Mouse (Mus musculus): ENCODE measurements around the gene Clic1. TPM values are rescaled to one million over a fixed set of nuclear protein-coding genes. Genes with fewer than 3 reads are reported as not detected.

Gene Clic1
- polyA plus RNA-seq, 1 experiment from 2014 or later: 359 TPM

- Histone ChIP-seq H3K4me3 (ENCODE audit: inconsistent target) (no peak overlapping the region), H3K27ac (no peak overlapping the region), H3K36me3 (ENCODE audit: inconsistent target) (peaks cover 45% of the 10 kb centered on the region), H3K79me2 (ENCODE audit: inconsistent target) (peaks cover 13% of the 10 kb centered on the region; the same call in 1 of the 2 replicates)
- 92% methylated on average over 14 of the region's 14 CpGs for WGBS (ENCODE audit: missing documents)
These were observed 42.8 kb downstream of the Clic1 start for GRCm38 (mm10) chr17:35092403-35093198.

DNA sequence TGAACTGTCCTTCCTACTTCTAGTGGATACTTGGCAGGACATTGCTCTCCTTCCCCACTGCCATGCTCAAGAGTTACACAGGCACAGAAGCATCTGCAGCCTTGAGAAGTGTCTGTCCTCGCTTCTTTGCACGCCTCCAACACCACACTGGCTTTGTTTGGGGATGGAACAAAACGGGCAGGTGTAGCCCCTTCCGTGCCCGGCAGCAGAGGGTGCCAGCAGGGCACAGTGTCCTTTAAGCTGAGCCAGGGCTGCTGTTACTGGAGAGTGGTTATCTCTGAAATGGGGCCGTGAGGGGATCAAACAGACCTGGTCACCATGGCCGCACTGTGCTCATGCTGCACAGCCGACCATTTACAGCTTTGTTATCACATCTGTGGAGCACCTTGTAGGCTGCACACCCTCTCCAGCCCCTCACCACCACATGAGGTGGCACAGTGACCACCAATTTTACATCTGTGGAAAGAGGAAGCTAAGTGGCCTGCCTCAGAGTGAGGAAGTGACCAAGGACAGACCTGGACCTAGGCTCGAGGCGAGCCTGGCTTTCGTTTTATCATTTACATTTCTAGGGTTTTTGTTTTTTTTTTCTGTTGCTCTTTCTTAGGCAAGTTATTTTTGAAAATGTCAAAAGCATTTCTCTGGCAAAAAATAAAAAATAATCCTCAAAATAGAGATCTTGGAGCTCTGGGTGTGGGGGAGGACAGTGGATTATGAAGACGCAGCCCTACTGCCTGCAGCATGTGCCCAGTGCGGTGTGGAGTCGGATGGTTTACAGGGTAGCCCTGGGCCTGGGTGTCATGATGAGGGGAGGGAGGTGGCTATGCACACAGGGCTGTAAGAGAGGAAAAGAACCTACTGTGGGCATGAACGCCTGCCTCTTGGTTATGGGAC, 45.0 kb downstream of the Clic1 start:
- peaks cover 65% of the 10 kb centered on the region for H3K36me3 ChIP-seq (ENCODE audit: inconsistent target)
- 83% methylated on average over 15 of the region's 15 CpGs for WGBS (ENCODE audit: missing documents)
- no peak overlapping the region for H3K4me3 ChIP-seq (ENCODE audit: inconsistent target)

DNA sequence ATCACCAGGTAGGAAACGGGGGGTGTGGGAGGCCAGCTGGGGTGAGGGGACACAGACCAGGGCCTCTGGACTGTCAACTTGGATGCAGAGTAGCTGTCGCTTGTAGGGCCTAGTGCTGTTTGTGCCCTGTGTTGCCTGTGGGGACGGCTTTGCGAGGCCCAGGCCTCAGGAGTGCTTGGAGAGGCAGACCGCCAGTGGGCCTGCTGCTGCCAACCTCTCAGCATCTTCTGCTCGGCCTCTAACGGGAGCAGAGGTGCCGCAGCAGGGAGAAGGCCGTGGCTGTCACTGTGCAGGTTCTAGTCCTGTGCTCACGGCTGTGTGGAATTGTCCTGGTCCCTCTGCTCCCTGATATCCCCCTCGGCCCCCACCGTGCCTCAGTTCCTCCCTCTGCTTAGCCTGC, 46.8 kb downstream of the Clic1 start:
- no peak overlapping the region for H3K27ac ChIP-seq
- WGBS (ENCODE audit: missing documents): 96% methylated on average over 12 of the region's 12 CpGs
- no peak overlapping the region for H3K4me3 ChIP-seq (ENCODE audit: inconsistent target)
- H3K36me3 ChIP-seq (ENCODE audit: inconsistent target): peaks cover 78% of the 10 kb centered on the region
- H3K79me2 ChIP-seq (ENCODE audit: inconsistent target): no peaks in the 10 kb centered on the region

More for the DNA sequence above, 45.0 kb downstream of the Clic1 start:
- Histone ChIP-seq H3K79me2 (ENCODE audit: inconsistent target) (peaks cover 11% of the 10 kb centered on the region; the same call in 1 of the 2 replicates), H3K27ac (no peak overlapping the region)

- Histone ChIP-seq H3K4me3 (ENCODE audit: inconsistent target) (no peak overlapping the region), H3K79me2 (ENCODE audit: inconsistent target) (no peaks in the 10 kb centered on the region), H3K36me3 (ENCODE audit: inconsistent target) (peaks cover 80% of the 10 kb centered on the region), H3K27ac (no peak overlapping the region)
- WGBS (ENCODE audit: missing documents): 95% methylated on average over 12 of the region's 12 CpGs
These were observed 47.4 kb downstream of the Clic1 start for GRCm38 (mm10) chr17:35097164-35097655.

DNA sequence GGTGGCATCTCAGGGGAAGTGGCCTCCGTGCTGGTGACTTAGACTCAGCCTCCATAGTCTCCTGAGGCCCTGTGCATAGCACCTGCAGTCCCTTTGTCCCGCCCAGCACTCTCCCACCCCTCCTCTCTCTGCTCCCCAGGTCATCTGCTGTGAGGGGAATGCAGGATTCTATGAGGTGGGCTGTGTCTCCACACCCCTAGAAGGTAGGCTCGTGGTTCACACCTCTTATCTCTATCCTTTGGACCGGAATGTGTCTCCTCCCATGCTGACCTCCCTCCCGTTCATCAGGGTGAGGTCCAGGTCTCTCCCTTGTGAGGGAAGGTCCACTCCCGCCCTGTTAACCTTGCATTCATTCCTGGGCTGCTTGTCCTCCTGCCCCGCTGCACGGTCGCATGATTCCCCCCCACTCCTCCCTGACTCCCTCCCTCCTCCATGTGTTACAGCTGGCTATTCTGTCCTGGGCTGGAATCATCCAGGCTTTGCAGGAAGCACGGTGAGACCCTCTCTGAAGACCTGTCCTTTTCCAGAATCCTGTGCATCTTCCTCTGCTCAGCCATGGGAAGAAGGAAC, 50.5 kb downstream of the Clic1 start:
- H3K36me3 ChIP-seq (ENCODE audit: inconsistent target): peaks cover 72% of the 10 kb centered on the region
- H3K4me3 ChIP-seq (ENCODE audit: inconsistent target): no peak overlapping the region
- H3K79me2 ChIP-seq (ENCODE audit: inconsistent target): no peaks in the 10 kb centered on the region
- no peak overlapping the region for H3K27ac ChIP-seq
- 93% methylated on average over 10 of the region's 10 CpGs for WGBS (ENCODE audit: missing documents)

DNA sequence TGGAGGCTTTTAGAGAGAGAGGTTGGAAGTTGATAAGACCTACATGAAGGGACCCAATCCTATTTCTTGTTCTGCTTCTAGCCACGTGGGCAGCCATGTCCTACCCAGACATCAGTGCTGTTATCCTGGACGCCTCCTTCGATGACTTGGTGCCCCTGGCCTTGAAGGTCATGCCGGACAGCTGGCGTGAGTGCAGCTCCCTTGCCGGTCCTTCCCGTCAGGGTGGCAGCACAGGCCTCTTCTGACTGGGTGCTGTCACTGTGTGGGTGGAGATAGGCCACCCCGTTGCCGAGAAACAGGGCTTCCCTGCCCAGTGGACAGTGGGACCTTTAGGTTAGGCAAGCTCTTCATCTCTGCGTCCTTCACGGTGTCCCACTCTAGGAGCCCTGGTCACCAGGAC, 51.4 kb downstream of the Clic1 start:
- Histone ChIP-seq H3K79me2 (ENCODE audit: inconsistent target) (no peaks in the 10 kb centered on the region), H3K27ac (no peak overlapping the region), H3K36me3 (ENCODE audit: inconsistent target) (peaks cover 69% of the 10 kb centered on the region), H3K4me3 (ENCODE audit: inconsistent target) (no peak overlapping the region)
- 93% methylated on average over 10 of the region's 11 CpGs for whole genome bisulfite sequencing (ENCODE audit: missing documents)

- no peak overlapping the region for H3K27ac ChIP-seq
These were observed 52.5 kb downstream of the Clic1 start for GRCm38 (mm10) chr17:35102299-35102698.

GRCm38 (mm10) chr17:35103221-35103690, 53.5 kb downstream of the Clic1 start:
- WGBS (ENCODE audit: missing documents): 65% methylated on average over 6 of the region's 6 CpGs
- H3K79me2 ChIP-seq (ENCODE audit: inconsistent target): no peaks in the 10 kb centered on the region
- peaks cover 48% of the 10 kb centered on the region for H3K36me3 ChIP-seq (ENCODE audit: inconsistent target)
- no peak overlapping the region for H3K4me3 ChIP-seq (ENCODE audit: inconsistent target)
- no peak overlapping the region for H3K27ac ChIP-seq

More at GRCm38 (mm10) chr17:35102299-35102698, 52.5 kb downstream of the Clic1 start:
- 90% methylated on average over 8 of the region's 8 CpGs for WGBS (ENCODE audit: missing documents)
- Histone ChIP-seq H3K4me3 (ENCODE audit: inconsistent target) (no peak overlapping the region), H3K36me3 (ENCODE audit: inconsistent target) (peaks cover 57% of the 10 kb centered on the region), H3K79me2 (ENCODE audit: inconsistent target) (no peaks in the 10 kb centered on the region)

- Histone ChIP-seq H3K79me2 (ENCODE audit: inconsistent target) (no peaks in the 10 kb centered on the region), H3K4me3 (ENCODE audit: inconsistent target) (no peak overlapping the region), H3K27ac (no peak overlapping the region), H3K36me3 (ENCODE audit: inconsistent target) (peaks cover 41% of the 10 kb centered on the region)
- 100% methylated on average over 7 of the region's 7 CpGs for WGBS (ENCODE audit: missing documents)
These were observed 54.3 kb downstream of the Clic1 start for GRCm38 (mm10) chr17:35104079-35104478.

DNA sequence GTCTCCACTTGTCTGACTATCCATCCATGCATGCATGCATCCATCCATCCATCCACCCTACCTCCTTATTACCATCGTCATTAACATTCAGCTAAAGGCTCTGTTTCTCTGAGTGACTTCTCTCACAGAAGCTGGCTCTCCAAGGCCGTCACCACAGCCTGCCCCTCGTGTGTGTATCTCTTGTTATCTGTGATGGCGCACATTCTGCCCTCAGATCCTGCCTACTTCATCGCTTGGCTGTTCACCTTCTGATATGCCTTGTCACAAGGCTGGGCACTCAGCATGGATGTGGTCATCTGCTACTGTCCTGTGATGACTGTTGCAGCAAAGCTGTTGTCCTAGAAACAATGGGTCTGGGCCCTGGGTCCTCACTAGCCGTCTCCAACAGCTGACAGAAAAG, 55.0 kb downstream of the Clic1 start:
- peaks cover 34% of the 10 kb centered on the region for H3K36me3 ChIP-seq (ENCODE audit: inconsistent target)
- H3K27ac ChIP-seq: no peak overlapping the region
- H3K79me2 ChIP-seq (ENCODE audit: inconsistent target): no peaks in the 10 kb centered on the region
- H3K4me3 ChIP-seq (ENCODE audit: inconsistent target): no peak overlapping the region
- WGBS (ENCODE audit: missing documents): 89% methylated on average over 5 of the region's 6 CpGs

- Histone ChIP-seq H3K27ac (no peak overlapping the region), H3K4me3 (ENCODE audit: inconsistent target) (no peak overlapping the region), H3K79me2 (ENCODE audit: inconsistent target) (no peaks in the 10 kb centered on the region), H3K36me3 (ENCODE audit: inconsistent target) (peaks cover 26% of the 10 kb centered on the region)
- WGBS (ENCODE audit: missing documents): 39% methylated on average over 13 of the region's 13 CpGs
These were observed 56.1 kb downstream of the Clic1 start for GRCm38 (mm10) chr17:35105740-35106389.

DNA sequence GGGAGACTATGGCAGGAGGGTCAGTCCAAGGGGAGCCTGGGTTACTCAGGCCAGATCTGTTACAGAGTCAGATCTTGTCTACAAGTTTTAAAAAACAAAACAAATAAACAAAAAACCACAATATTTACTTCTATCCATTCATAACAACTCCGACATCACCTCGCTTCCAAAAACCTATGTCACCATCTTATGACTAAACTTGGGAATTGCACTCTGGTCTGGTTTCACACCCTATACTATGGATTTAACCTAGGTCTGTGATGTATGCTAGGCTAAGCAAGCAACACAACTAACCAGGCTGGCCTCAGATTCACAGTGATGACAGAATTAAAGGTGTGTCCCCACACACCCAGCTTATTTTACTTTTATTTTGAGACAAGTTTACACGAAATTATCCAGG, 56.8 kb downstream of the Clic1 start:
- WGBS (ENCODE audit: missing documents): 96% methylated on average over 3 of the region's 3 CpGs
- H3K4me3 ChIP-seq (ENCODE audit: inconsistent target): no peak overlapping the region
- no peaks in the 10 kb centered on the region for H3K79me2 ChIP-seq (ENCODE audit: inconsistent target)
- H3K27ac ChIP-seq: no peak overlapping the region
- H3K36me3 ChIP-seq (ENCODE audit: inconsistent target): peaks cover 19% of the 10 kb centered on the region

DNA sequence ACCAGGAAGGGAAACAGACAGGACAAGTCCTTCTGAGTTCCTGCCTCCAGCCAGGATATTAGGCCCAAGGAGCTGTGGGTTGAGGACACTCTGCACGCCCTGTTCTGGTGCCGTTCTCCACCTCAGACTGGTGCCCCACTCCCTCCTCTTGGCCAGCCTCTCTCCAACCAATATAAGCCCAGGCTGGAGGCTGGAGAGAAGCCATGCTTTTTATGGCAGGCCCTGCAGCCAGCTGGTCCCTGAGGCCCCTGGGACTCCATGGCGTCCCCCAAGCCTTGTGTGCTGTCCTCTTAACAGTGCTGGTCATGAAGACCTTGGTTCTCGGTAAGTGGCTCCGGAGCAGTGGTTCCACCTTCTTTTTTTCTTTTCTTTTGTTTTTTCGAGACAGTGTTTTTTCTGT, 58.3 kb downstream of the Clic1 start, which contains the start of gene Ly6g5c:
TSS of gene Ly6g5c (plus strand) at position 183 of the 400 bp plus-strand sequence.
- Histone ChIP-seq H3K36me3 (ENCODE audit: inconsistent target) (peaks cover 3% of the 10 kb centered on the region; the same call in 1 of the 2 replicates), H3K79me2 (ENCODE audit: inconsistent target) (no peaks in the 10 kb centered on the region), H3K27ac (no peak within 1 kb of the TSS), H3K4me3 (ENCODE audit: inconsistent target) (no peak within 1 kb of the TSS)
- WGBS (ENCODE audit: missing documents): 90% methylated on average over 6 of the region's 6 CpGs

Data from macrophage (primary cell).